Mouse (Mus musculus) heart, postnatal 0 days (tissue): ENCODE results near the gene Ap3b1. TPM values are rescaled to one million over a fixed set of nuclear protein-coding genes. Genes with fewer than 3 reads are reported as not detected.

Experiments
- ATAC-seq: fragments of 200-750 bp; cut with Nextera tagmentation; 2 replicates; pipeline ENCODE4 v1.8.0; 2017; ENCODE audit warnings: low read depth, moderate number of reproducible peaks, moderate library complexity; ENCODE audit not compliant: insufficient read depth
- DNase-seq: peaks from one replicate; pipeline ENCODE4 v3.0.0-alpha.2; 2016; ENCODE audit warnings: low spot score
- H3K27ac ChIP-seq: fragments of 300-500 bp; sonication (generic); 2 replicates; pipeline ENCODE4 v1.5.1; 2014; ENCODE audit warnings: low read depth, mild to moderate bottlenecking
- H3K27me3 ChIP-seq: fragments of 300-500 bp; sonication (generic); 2 replicates; pipeline ENCODE4 v1.6.1; 2014; ENCODE audit warnings: low read length, mixed read lengths; ENCODE audit not compliant: control insufficient read depth, insufficient read depth
- H3K36me3 ChIP-seq: fragments of 300-500 bp; sonication (generic); replicated peaks from 2 replicates; pipeline ENCODE4 v1.6.1; 2014; ENCODE audit warnings: low read length, mixed read lengths; ENCODE audit not compliant: control insufficient read depth, insufficient read depth
- H3K4me1 ChIP-seq: fragments of 300-500 bp; sonication (generic); 2 replicates; pipeline ENCODE4 v1.6.1; 2014; ENCODE audit warnings: antibody characterized with exemption; ENCODE audit not compliant: control insufficient read depth, insufficient read depth
- H3K4me2 ChIP-seq: fragments of 300-500 bp; sonication (generic); 2 replicates; pipeline ENCODE4 v1.6.1; 2014; ENCODE audit warnings: low read depth, mild to moderate bottlenecking, low read length, moderate library complexity
- H3K4me3 ChIP-seq: fragments of 300-500 bp; sonication (generic); 2 replicates; pipeline ENCODE4 v1.5.1; 2014; ENCODE audit warnings: low read depth, low read length
- H3K9ac ChIP-seq: fragments of 300-500 bp; sonication (generic); replicated peaks from 2 replicates; pipeline ENCODE4 v1.6.1; 2014; ENCODE audit warnings: low read depth, low read length, mixed read lengths
- H3K9me3 ChIP-seq: fragments of 300-500 bp; sonication (generic); replicated peaks from 2 replicates; pipeline ENCODE4 v1.6.1; 2016; ENCODE audit warnings: low read length; ENCODE audit not compliant: control insufficient read depth
- CTCF ChIP-seq: IDR thresholded peaks from 2 replicates; pipeline ENCODE4 v1.5.1; 2016; ENCODE audit warnings: antibody characterized with exemption, control low read depth, low read depth
- EP300 ChIP-seq: IDR thresholded peaks from 2 replicates; pipeline ENCODE4 v1.6.1; 2016; ENCODE audit warnings: antibody characterized with exemption, low read depth
- WGBS: fragments of 180-500 bp; shearing (Covaris S2); extraction: QIAGEN DNeasy Blood & Tissue Kit; methylation state at CpG from one replicate; pipeline ENCODE4 v1.1.7; 2014; 5-methylcytosine and 5-hydroxymethylcytosine counted together
- polyA plus RNA-seq: library from polyadenylated mRNA; unstranded; fragments of >200 nt; fragmentation: Nextera tagmentation; extraction: Ambion mirVana; gene quantifications from 2 replicates; pipeline ENCODE4 v1.2.1, GENCODE M21; 2015
- total RNA-seq: library from RNA; depleted of rRNA; stranded (reverse); fragments of >200 nt; gene quantifications from 2 replicates; pipeline ENCODE4 v1.2.3, GENCODE M21; 2014; ENCODE audit warnings: low replicate concordance

The Ap3b1 gene
- total and polyA plus RNA-seq, 2 experiments from 2014 or later, result 22.5 to 26.0 TPM

DNA sequence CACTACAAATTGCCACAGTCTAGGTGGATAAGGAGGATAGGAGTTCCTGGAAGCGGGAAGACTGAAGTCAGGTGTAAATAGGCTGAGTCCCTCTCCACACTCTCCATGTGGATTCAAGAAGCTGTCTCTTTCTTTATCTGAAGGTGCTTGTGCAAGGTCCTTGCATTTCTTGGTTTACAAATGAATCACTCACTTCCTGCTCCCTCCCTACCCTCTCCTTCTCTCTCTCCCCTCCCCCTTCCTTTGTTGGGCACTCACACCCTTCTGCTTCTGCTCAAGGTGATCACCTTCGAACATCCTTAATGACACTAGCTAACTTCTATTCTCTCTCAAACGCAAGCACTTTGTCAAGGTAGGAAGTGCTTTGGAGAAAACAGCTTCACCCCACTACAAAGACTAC is 84.7 kb downstream of the Ap3b1 start:
- Histone ChIP-seq H3K9me3 (no peaks in the 10 kb centered on the region), H3K4me2 (no peak overlapping the region), H3K9ac (no peak overlapping the region), H3K4me1 (peaks cover 5% of the 10 kb centered on the region), H3K36me3 (peaks cover 26% of the 10 kb centered on the region), H3K27me3 (no peaks in the 10 kb centered on the region), H3K4me3 (no peak overlapping the region), H3K27ac (no peak overlapping the region)
- ATAC-seq (no peak), DNase-seq (no peak)
- TF ChIP-seq EP300, result no peak
- TF ChIP-seq CTCF, result no peak
- 81% methylated on average over 3 of the region's 3 CpGs for WGBS

DNA sequence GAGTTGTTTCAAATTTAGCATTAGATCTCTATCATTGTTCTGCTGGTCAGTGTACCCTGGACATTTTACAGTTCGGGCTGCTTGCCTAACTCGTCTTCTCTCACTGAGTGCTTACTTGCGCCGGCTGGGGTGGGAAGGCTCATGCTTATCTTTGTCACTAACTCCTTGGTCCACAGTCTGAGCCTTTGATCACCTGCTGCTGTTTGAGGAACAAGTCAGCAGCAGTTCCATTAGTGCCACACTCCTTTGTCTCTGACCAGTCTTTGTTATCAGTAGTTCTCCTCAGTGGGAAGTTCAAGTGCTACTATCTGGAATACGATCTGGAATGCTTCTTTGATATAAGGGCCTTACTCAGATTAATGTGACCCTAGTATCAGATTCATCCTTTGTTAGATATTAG is 86.3 kb downstream of the Ap3b1 start:
- no peak overlapping the region for H3K9ac ChIP-seq
- TF ChIP-seq CTCF, result no peak
- no peak for TF ChIP-seq EP300
- ATAC-seq (no peak), DNase-seq (no peak)
- no peak overlapping the region for H3K27ac ChIP-seq
- H3K9me3 ChIP-seq, result no peaks in the 10 kb centered on the region
- H3K27me3 ChIP-seq, result no peaks in the 10 kb centered on the region
- WGBS, result 62% methylated on average over 5 of the region's 5 CpGs
- H3K4me2 ChIP-seq, result no peak overlapping the region
- H3K4me1 ChIP-seq, result peaks cover 5% of the 10 kb centered on the region
- H3K36me3 ChIP-seq, result peaks cover 26% of the 10 kb centered on the region
- no peak overlapping the region for H3K4me3 ChIP-seq

DNA sequence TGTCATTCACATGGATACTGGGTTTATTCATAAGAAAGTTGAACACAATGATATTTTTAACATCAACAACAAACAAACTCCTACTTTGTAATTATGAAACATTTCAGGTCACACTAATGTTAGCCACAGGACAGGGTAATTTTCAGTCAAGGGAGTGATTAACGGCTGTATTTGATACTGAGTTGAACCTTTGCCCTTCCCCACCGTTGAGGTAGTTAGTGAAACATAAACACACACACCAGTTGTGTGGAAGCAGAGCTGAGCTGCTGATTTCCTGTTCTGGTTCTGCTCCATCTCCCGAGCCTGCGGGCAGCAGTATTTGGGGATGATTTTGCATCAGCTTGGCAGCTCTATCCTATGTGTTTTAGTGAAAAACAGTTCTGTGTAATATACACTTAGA is 88.2 kb downstream of the Ap3b1 start:
- H3K36me3 ChIP-seq, result peaks cover 24% of the 10 kb centered on the region
- no peaks in the 10 kb centered on the region for H3K4me1 ChIP-seq
- DNase-seq, result no peak
- no peaks in the 10 kb centered on the region for H3K9me3 ChIP-seq
- no peak for ATAC-seq
- no peaks in the 10 kb centered on the region for H3K27me3 ChIP-seq
- WGBS, result 62% methylated on average over 4 of the region's 4 CpGs
- H3K27ac ChIP-seq, result no peak overlapping the region
- H3K4me2 ChIP-seq, result no peak overlapping the region
- H3K4me3 ChIP-seq, result no peak overlapping the region
- H3K9ac ChIP-seq, result no peak overlapping the region
- TF ChIP-seq CTCF (no peak), EP300 (no peak)

DNA sequence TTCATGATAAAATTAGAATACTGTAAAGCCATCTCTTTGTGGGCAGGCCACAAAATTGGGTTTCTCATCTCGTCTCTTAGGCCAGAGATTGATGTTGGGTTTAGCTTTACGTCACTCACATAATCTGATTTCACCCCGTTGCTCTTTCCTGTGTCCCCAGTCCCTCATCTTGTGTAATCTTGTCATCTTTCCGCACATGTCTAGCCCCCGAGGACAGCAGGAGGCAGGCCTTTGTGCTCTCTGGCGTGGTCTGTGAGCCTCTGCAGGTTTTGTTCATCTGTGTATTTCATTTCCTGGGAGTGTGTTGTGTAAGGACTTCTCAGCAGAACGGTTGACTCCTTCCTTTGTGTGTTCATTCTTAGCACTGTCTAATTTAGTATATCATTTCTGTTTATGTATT is 90.8 kb downstream of the Ap3b1 start:
- no peak for TF ChIP-seq EP300
- TF ChIP-seq CTCF, result no peak
- WGBS, result 65% methylated on average over 7 of the region's 7 CpGs
- ATAC-seq, result no peak

DNA sequence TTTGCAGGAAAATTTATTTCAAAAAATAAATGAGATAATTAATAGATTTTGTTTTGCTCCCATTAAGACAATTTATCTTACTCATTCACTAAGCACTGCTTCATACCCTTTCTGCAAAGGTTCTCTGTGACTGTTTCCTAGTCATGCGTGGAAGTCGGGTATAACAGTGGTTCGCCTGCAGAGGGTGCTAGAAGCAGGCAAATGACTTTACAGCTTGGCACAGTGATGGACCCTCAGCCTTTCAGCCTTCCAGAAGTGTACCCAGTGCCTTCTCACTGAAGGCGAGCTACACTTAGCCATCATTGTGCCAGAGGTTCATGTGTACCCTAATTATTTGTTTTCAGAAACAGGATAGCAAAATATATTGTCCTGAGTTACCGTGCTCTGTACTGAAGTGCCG is 92.5 kb downstream of the Ap3b1 start:
- no peak overlapping the region for H3K27ac ChIP-seq
- WGBS, result 60% methylated on average over 6 of the region's 6 CpGs
- no peak for TF ChIP-seq EP300
- TF ChIP-seq CTCF, result peak; percentile 69
- H3K4me2 ChIP-seq, result no peak overlapping the region
- no peak overlapping the region for H3K9ac ChIP-seq
- DNase-seq (peak; percentile 43), ATAC-seq (peak; percentile 57; the same call in 1 of the 2 replicates)
- H3K27me3 ChIP-seq, result no peaks in the 10 kb centered on the region
- no peaks in the 10 kb centered on the region for H3K9me3 ChIP-seq
- no peak overlapping the region for H3K4me3 ChIP-seq
- no peaks in the 10 kb centered on the region for H3K4me1 ChIP-seq
- H3K36me3 ChIP-seq, result peaks cover 32% of the 10 kb centered on the region

More for the DNA sequence above, 90.8 kb downstream of the Ap3b1 start:
- Histone ChIP-seq H3K27ac (no peak overlapping the region), H3K4me3 (no peak overlapping the region), H3K4me2 (no peak overlapping the region), H3K4me1 (no peaks in the 10 kb centered on the region), H3K36me3 (peaks cover 23% of the 10 kb centered on the region), H3K9me3 (no peaks in the 10 kb centered on the region), H3K27me3 (no peaks in the 10 kb centered on the region), H3K9ac (no peak overlapping the region)
- no peak for DNase-seq

DNA sequence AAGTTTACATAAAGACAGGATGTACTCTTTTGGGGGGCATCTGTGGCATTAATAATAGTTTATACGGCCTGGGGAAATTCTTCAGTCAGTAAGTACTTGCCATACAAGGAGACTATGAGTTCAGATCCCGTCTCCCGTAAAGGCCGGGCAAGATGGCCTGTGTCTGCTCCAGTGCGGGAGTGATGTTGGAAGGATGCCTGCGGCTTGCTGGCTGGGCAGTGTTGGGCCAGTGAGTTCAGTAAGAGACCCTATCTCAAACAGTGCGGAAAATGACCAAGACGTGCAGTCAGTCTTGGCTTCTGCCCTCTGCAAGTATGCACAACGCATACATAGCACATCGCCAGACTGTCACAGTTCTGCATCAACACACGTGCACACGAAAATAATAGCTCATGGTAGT is 95.4 kb downstream of the Ap3b1 start:
- WGBS, result 88% methylated on average over 12 of the region's 12 CpGs
- no peak overlapping the region for H3K4me3 ChIP-seq
- ATAC-seq, result no peak
- H3K4me2 ChIP-seq, result no peak overlapping the region
- no peaks in the 10 kb centered on the region for H3K4me1 ChIP-seq
- TF ChIP-seq EP300 (no peak), CTCF (no peak)
- H3K27ac ChIP-seq, result no peak overlapping the region
- H3K27me3 ChIP-seq, result no peaks in the 10 kb centered on the region
- H3K9me3 ChIP-seq, result no peaks in the 10 kb centered on the region
- no peak for DNase-seq
- H3K36me3 ChIP-seq, result peaks cover 38% of the 10 kb centered on the region
- H3K9ac ChIP-seq, result no peak overlapping the region
